Mouse (Mus musculus): ENCODE results near the gene Rarres1. TPM values are rescaled to one million over a fixed set of nuclear protein-coding genes. Genes with fewer than 3 reads are reported as not detected.
A peak's percentile ranks its signal among the peaks of the same experiment; 100 is the strongest.

Rarres1 gene
- polyA plus RNA-seq, 1 experiment from 2014 or later: not detected

DNA sequence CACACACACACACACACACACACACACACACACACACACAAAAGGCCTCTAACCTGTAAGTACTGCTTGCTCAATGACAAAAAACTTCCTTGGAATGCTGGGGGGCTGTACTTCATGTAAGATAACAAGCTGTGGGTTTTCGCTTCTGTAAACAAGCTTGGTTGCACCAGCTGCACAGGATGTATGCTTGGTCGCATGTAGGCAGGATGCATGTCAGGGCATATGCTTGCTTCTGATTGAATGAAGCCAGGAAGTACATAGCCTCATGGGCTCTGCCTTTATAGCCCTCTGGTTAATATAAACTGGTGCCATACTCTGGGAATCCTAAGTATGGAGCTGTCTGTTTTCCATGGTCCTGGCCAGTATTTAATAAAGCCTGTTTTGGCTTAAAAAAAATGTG, 17.3 kb downstream of the Rarres1 start:
- POLR2A ChIA-PET: no interaction called here
- DNase-seq (ENCODE audit: low read depth, low spot score) (peak; percentile 30), ATAC-seq (peak; percentile 72)
- no peak for TF ChIP-seq CTCF (IDR thresholded peaks at IDR 0.05)
- H3K27me3 ChIP-seq: no peaks in the 10 kb centered on the region
- CTCF ChIA-PET: interaction anchor here (1.0 to 1.8 kb wide), 3 partner anchors 15 to 1219 kb away, joined by 3 to 7 read pairs (median 3); no protein-coding TSS in a partner anchor
- in situ Hi-C loops (cut with MboI; ENCODE audit: low pct_unique_long_range_greater_than_20kb): no loop called here

DNA sequence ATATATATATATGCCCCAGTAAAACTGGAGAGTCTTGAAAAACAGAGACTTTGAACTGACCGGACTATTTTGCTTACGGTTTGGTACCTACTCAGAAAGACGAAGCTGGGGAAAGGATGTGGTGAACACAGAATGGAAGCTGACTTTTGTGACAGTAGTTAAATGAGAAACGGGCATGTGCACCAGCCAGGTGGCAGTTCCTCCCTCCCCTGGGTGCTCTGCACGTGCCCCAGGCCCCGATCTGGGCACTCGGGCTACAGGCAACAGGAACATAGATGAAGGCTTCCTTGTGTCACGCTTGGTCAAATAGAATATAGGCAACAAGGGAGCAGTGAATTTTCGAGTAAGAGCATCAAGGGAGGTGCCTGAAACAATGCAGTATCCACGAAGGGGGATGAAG, 19.0 kb downstream of the Rarres1 start:
- in situ Hi-C loops (cut with MboI; ENCODE audit: low pct_unique_long_range_greater_than_20kb): no loop called here

GRCm38 (mm10) chr3:67493132-67493531, 22.2 kb downstream of the Rarres1 start:
- peaks cover 4% of the 10 kb centered on the region for H3K27me3 ChIP-seq
- in situ Hi-C loops (cut with MboI; ENCODE audit: low pct_unique_long_range_greater_than_20kb): no loop called here
- no peak for TF ChIP-seq CTCF (IDR thresholded peaks at IDR 0.05)
- ChIA-PET POLR2A (interaction anchor here (0.6 kb wide), 1 partner anchor 64 kb away, joined by 4 read pairs; no protein-coding TSS in a partner anchor), CTCF (interaction anchor here (0.8 to 1.8 kb wide), 9 partner anchors 8 to 75 kb away, joined by 3 to 9 read pairs (median 3); no protein-coding TSS in a partner anchor)
- no peak for DNase-seq (ENCODE audit: low read depth, low spot score)
- no peak for ATAC-seq

More for the DNA sequence above, 19.0 kb downstream of the Rarres1 start:
- no peaks in the 10 kb centered on the region for H3K27me3 ChIP-seq
- CTCF ChIA-PET: no interaction called here
- POLR2A ChIA-PET: no interaction called here
- ATAC-seq (no peak), DNase-seq (ENCODE audit: low read depth, low spot score) (no peak)
- TF ChIP-seq CTCF (IDR thresholded peaks at IDR 0.05): no peak

DNA sequence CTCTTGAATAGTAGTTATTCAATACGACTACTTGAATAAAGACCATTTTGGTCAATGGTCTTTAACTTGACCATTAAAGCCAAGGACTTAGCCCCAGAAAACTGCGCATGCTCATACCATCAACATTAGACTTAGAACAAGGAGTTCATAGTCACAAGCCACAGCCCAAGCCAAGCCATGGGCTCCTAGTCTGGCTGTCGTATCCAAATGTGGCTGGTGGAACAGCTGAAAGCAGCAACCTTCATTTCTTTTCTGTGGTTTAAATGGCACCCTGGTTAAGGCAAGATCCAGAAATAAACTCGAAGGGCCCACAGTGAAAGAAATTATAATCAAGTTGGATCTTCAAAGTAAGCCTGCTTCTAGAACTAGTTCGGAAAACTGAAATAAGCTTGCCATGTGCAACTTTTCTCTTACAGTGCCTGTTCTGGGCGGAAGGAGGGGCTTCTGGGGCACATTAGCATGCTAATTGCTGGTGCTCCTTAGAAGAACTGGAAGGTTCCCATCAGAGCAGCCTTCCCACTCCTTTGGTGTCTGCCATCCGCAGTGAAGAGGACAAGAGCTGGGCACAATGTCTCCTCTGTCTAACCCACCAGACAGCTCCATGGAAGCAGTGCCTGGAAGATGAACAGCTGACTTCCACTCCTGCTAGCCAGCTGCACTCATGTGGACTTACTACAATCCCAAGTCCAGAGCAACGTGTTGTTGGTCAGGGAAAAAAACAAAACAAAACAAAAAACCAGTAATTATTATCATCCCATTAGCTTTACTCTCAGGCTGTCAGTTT, 23.0 kb downstream of the Rarres1 start:
- H3K27me3 ChIP-seq: peaks cover 12% of the 10 kb centered on the region
- DNase-seq (ENCODE audit: low read depth, low spot score) (no peak), ATAC-seq (no peak)
- no peak for TF ChIP-seq CTCF (IDR thresholded peaks at IDR 0.05)
- POLR2A ChIA-PET: interaction anchor here (0.6 to 0.8 kb wide), 3 partner anchors 24 to 65 kb away, joined by 3 to 4 read pairs (median 4); no protein-coding TSS in a partner anchor
- in situ Hi-C loops (cut with MboI; ENCODE audit: low pct_unique_long_range_greater_than_20kb): no loop called here
- CTCF ChIA-PET: interaction anchor here (0.8 to 1.8 kb wide), 8 partner anchors 9 to 76 kb away, joined by 3 to 9 read pairs (median 4); no protein-coding TSS in a partner anchor

DNA sequence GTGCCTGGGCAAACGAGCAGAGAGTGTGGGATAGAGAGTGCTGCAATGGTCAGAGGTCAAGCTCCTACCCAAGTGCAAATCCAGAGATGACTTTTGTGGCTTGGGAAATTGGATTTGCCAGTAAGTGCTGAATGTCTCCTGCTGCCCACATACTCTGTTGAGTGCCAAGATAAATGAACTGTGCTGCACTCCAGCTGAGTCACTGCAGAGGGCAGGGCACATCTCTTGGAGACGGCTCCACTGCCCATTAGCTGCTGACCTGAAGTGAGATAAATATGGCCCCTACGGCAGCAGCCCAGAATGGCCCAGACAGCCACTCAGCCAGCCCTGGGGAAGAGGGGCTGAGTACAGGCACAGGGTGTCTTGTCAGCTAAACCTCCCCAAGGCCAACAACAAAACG, 25.2 kb downstream of the Rarres1 start:
- peak; percentile 100 for ATAC-seq
- no peak for TF ChIP-seq CTCF (IDR thresholded peaks at IDR 0.05)
- H3K27me3 ChIP-seq: peaks cover 12% of the 10 kb centered on the region
- peak; percentile 83 for DNase-seq (ENCODE audit: low read depth, low spot score)
- in situ Hi-C loops (cut with MboI; ENCODE audit: low pct_unique_long_range_greater_than_20kb): no loop called here
- POLR2A ChIA-PET: no interaction called here
- CTCF ChIA-PET: interaction anchor here (1.1 to 2.8 kb wide), 2 partner anchors 13 to 22 kb away, joined by 6 to 10 read pairs; no protein-coding TSS in a partner anchor

GRCm38 (mm10) chr3:67485233-67485632, 30.1 kb downstream of the Rarres1 start:
- POLR2A ChIA-PET: interaction anchor here (1.1 kb wide), 1 partner anchor 11 kb away, joined by 4 read pairs; no protein-coding TSS in a partner anchor
- in situ Hi-C loops (cut with MboI; ENCODE audit: low pct_unique_long_range_greater_than_20kb): no loop called here
- TF ChIP-seq CTCF (IDR thresholded peaks at IDR 0.05): no peak
- no peak for ATAC-seq
- DNase-seq (ENCODE audit: low read depth, low spot score): no peak
- H3K27me3 ChIP-seq: peaks cover 12% of the 10 kb centered on the region
- CTCF ChIA-PET: interaction anchor here (3.2 kb wide), 1 partner anchor 8 kb away, joined by 7 read pairs; no protein-coding TSS in a partner anchor

DNA sequence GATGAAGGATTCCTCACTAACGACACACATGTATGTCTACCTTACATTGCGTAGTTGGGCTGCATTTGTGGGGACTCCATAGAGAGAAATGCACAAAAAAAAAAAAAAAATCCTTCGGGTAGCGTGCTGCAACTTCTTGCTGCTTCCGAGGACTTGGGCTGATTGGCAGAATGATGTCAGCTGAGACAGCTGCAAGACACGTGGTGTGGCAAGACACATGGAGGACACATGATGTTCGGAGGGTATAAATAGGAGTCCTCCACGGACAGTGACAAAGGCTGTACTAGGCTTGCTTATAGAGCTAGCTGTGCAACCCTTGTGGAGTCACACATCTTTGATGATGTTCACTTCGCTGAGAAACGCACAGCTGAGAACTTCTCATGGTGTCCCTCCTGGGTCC, 32.9 kb downstream of the Rarres1 start:
- TF ChIP-seq CTCF (IDR thresholded peaks at IDR 0.05): no peak
- ChIA-PET CTCF (interaction anchor here (1.0 to 3.2 kb wide), 2 partner anchors 8 to 11 kb away, joined by 3 to 7 read pairs; no protein-coding TSS in a partner anchor), POLR2A (interaction anchor here (1.0 kb wide), 1 partner anchor 20 kb away, joined by 5 read pairs; no protein-coding TSS in a partner anchor)
- DNase-seq (ENCODE audit: low read depth, low spot score): no peak
- no peak for ATAC-seq
- in situ Hi-C loops (cut with MboI; ENCODE audit: low pct_unique_long_range_greater_than_20kb): no loop called here
- peaks cover under 1% of the 10 kb centered on the region for H3K27me3 ChIP-seq

- CTCF ChIA-PET: interaction anchor here (1.8 kb wide), 1 partner anchor 9 kb away, joined by 4 read pairs; no protein-coding TSS in a partner anchor
- in situ Hi-C loops (cut with MboI; ENCODE audit: low pct_unique_long_range_greater_than_20kb): no loop called here
- H3K27me3 ChIP-seq: no peaks in the 10 kb centered on the region
- POLR2A ChIA-PET: no interaction called here
- no peak for DNase-seq (ENCODE audit: low read depth, low spot score)
- no peak for ATAC-seq
- TF ChIP-seq CTCF (IDR thresholded peaks at IDR 0.05): no peak
Observed at GRCm38 (mm10) chr3:67479806-67480205, 35.5 kb downstream of the Rarres1 start.

DNA sequence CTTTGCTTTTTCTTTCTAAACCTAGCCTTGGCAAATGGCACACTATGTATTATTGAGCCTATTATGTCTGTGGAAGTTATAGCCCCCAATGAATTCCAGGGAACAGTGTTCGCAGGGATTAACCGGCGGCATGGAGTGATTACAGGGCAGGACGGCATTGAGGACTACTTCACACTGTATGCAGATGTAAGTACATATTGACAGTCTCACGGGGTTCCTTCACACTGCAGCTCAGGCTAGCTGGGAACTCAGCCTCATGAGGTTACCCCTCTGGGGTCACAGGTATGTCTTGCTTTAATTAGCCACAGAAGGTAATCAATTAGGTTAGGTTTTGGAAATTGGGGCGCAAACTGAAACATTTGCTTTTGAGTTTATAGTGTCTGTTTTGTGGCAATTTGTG, 41.9 kb downstream of the Rarres1 start:
- ChIA-PET POLR2A (interaction anchor here (0.6 to 1.0 kb wide), 2 partner anchors 10 to 12 kb away, joined by 4 read pairs; no protein-coding TSS in a partner anchor), CTCF (interaction anchor here (1.6 to 1.9 kb wide), 2 partner anchors 19 to 43 kb away, joined by 3 read pairs; partner anchors contain the start of gene Gfm1)
- no peaks in the 10 kb centered on the region for H3K27me3 ChIP-seq
- ATAC-seq (no peak), DNase-seq (ENCODE audit: low read depth, low spot score) (no peak)
- no peak for TF ChIP-seq CTCF (IDR thresholded peaks at IDR 0.05)
- in situ Hi-C loops (cut with MboI; ENCODE audit: low pct_unique_long_range_greater_than_20kb): no loop called here

- ChIA-PET CTCF (interaction anchor here (1.2 kb wide), 1 partner anchor 18 kb away, joined by 3 read pairs; no protein-coding TSS in a partner anchor), POLR2A (interaction anchor here (1.1 kb wide), 1 partner anchor 8 kb away, joined by 3 read pairs; no protein-coding TSS in a partner anchor)
- ATAC-seq (no peak), DNase-seq (ENCODE audit: low read depth, low spot score) (no peak)
- in situ Hi-C loops (cut with MboI; ENCODE audit: low pct_unique_long_range_greater_than_20kb): no loop called here
- no peak for TF ChIP-seq CTCF (IDR thresholded peaks at IDR 0.05)
- no peaks in the 10 kb centered on the region for H3K27me3 ChIP-seq
Observed at GRCm38 (mm10) chr3:67471408-67472127, 43.8 kb downstream of the Rarres1 start.
